Mouse (Mus musculus) regulatory T cell (primary cell): Measurements from ENCODE around the gene Ptpa.

Experiments
- in situ Hi-C: fragments of 300-600 bp; cut with MboI, MseI; formaldehyde crosslinking; loops from one replicate; pipeline ENCODE4 v1.15.1; 2025; ENCODE audit warnings: high pct_unique_total_duplicates

Ptpa gene

DNA sequence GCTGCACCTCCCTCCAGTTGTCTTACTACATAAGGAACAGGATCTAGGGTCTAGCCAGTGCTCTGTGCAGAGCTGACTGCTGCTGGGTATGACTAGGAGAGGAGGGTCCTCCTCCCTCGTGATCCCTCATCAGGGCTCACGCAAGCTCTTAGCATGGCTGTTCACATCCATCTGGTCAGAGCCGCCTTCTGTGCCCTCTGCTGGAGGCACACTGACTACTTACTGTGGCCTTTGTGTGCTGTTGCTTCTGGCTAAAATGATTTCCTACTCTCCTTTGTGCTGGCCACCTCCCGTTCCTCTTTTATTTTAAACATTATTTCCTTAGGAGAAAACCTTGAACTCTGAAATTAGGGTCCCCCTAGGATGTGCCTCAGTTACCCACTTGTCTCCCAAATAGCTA is 21.0 kb downstream of the Ptpa start:
- in situ Hi-C loops: no loop called here

DNA sequence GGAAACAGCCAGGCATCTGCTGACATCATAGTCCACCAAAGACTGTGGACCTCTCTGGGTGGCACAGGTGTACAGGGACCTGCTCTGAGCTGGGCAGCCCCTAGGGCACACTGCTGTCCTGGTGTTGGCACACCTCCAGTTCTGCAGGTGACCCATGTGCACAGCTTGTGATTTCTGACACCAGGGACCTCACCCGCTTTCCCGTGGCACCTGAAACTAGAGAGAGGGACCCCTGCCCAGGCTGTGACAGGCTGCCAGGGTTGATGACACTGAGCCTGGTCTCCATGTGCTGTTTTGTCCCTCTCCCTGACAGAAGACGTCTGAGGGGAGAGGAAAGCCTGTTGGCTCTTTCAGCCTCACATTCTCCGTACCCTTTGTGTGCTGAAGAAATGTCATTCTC is 22.0 kb downstream of the Ptpa start:
- in situ Hi-C loops: no loop called here

DNA sequence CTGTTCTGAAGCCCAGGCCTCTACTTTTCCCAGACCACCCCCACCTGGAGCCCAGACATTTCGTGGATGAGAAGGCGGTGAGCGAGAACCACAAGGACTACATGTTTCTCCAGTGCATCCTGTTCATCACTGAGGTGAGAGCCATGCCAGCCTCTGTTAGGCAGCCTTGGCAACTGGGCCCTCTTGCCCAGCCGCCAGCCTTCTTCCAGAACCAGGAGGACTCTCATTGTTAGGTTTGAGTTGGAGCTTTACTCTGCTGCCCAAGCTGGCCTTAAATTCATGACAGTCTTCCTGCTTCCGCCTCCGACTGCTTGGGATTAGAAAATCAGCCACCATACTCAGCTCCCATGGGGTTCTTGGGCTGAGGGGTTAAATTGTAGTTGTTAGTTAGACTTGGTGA is 23.8 kb downstream of the Ptpa start:
- in situ Hi-C loops: loop anchor here (5.0 kb wide), 1 partner anchor 353 kb away; no protein-coding TSS in a partner anchor

DNA sequence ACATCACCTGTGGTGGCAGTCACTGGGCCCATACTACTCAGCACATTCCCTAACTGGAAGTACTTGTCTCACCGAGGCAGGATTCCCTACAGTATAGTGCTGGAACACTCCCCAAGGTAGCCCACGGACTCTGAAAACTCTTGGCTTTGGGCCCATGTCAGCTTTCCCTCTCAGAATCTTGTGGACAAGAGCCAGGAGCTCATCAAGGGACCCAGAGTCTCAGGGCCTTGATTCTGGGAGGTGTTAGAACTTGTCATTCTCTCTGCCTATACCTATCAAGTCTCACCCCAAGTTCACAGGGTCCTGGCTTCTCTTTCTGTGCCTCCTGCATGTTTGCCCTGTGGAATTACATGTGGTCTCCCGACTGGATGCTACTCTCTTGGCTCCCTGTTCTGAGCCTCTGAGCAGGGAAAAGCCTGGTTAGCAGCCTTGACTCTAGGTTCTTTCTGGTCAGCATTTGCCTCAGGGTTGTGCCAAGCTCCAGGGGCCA is 24.4 kb downstream of the Ptpa start:
- in situ Hi-C loops: loop anchor here (5.0 kb wide), 1 partner anchor 352 kb away; no protein-coding TSS in a partner anchor

DNA sequence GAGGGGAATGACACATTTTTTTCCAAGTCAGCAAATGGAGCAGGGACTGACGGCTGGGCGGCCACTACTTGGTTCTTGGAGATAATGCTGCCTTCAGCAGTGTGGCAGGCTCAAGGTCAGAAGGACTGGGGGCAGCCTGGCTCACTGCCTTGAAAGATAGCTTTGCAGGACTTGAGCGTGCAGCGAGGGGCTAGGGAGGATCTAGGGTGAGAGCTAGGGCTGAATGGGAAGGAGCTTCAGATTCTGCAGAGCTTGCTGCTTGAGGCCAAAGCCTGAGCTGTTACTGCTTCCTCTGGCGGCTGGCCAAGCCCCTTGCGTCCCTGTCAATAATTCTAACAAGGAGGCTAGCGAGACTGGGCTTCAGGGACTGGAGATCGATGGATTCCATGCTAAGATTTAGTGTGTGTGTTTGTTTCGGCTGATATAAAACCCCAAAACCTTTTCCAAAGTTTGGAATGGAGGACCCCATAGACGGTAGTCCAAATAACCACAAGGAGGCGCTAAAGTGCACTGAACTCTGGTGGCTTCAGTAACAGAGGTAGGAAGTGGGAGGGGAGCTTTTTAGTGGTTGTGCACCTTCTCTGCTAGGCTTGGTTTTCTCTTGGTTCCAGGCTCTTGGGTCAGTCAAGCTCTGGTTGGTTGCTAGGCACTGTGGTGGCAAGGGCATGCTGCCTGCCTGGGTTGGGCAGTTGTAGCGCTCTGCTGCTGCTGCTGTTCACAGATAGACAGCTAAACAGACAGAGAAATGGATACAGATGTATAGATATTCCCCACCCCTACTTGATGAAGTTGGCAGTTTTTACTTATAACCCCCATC is 25.1 kb downstream of the Ptpa start:
- in situ Hi-C loops: loop anchor here (5.0 kb wide), 1 partner anchor 351 kb away; no protein-coding TSS in a partner anchor

DNA sequence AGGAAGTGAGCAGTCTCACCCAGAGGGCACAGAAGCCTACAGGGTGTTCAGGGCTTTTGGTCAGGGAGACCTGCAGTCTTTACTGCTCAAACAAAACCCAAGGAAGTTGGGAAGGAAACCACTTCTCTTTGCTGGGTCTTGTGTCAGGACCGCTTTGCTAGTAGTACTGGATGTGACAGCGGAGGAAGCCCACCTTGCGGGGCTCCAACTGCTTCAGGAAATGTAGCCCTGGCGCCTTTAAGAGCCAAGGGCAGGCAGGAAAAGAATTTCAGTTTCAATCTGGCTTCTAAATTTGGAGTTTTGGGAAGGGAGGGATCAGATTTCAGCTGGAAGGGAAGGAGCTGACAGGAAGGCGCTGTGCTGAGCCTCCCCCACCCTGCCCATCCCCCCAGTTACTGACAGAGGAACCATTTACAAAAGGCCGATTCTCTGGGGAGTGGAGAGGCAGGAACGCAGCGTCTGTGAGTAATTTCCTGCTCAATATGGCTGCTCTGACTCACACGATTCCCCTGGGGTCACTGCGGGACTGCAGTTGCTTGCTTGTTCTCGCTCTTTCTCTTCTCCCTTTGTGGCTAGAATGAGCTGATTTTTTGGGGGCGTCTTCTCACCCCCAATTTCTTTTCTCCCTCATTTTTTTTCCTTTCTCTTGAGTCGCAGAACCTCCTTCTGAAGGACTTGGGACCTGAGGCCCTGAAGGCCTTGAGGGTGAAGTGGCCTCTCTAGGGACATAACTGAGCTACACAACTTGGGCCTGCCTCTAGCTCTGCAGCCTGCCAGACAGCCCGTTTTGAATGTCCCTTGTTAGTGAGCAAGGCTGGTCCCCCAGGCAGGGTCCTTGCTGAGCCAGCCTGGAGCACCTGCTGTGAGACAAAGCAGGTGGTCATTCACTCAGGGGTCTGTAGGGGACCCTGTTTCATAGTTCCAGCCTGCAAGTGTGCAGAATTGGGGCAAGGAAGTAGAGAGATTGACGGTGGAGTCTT is 26.0 kb downstream of the Ptpa start:
- in situ Hi-C loops: loop anchor here (5.0 kb wide), 1 partner anchor 350 kb away; no protein-coding TSS in a partner anchor

DNA sequence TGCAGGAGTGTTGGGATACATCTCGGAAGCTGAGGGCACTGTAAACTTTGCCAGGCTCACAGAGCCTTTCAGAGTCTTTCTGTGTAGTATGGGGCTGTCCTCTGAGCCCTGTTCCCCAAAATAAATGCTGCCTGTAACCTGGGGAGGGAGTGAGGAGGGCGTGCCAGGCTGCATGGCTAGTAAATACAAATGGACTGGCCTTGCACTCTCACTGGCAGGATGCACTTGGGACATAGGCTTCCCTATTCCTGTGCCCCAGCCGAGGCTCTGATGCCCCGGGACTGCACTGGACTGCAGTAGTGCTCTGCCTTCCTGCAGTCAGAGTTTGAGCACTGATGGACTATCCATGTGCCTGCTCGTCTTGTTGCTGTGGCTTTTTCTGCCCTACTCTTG is 26.7 kb downstream of the Ptpa start:
- in situ Hi-C loops: loop anchor here (5.0 kb wide), 1 partner anchor 350 kb away; no protein-coding TSS in a partner anchor

DNA sequence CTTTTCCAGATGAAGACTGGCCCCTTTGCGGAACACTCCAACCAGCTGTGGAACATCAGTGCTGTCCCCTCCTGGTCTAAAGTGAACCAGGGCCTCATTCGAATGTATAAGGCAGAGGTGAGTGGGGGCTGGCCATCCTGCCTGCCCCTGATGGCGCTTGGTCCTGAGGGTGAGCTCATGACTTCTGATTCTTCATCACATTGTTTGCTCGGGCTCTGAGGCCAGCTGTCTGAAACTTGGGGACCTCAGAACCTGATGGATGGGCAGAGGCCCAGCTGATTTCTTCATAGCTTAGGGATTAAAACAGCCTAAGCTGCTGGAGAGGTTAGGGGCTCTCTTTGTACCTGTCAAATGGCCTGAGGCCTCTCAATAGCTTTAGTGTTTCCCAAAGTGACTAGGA is 27.4 kb downstream of the Ptpa start:
- in situ Hi-C loops: loop anchor here (5.0 kb wide), 1 partner anchor 349 kb away; no protein-coding TSS in a partner anchor

DNA sequence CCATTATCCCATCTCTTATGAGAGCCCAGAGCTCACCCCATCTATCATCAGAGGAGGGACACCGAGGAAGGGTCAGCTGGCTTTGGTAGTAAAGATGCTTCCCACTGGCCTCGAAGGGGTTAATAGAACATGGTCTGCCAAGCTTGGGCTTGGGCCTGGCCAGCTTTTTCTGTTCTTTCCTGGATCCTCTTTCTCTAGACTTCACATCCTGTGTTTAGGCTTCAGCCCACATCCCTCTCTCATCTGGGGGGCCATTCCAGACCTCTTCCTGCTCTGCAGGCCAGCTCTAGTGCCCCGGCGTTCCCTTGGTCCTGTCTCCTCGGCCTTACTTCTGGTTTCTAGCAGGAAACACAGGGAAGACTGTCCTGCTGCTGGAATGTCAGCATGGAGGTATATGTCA is 28.2 kb downstream of the Ptpa start:
- in situ Hi-C loops: loop anchor here (5.0 kb wide), 1 partner anchor 348 kb away; no protein-coding TSS in a partner anchor

DNA sequence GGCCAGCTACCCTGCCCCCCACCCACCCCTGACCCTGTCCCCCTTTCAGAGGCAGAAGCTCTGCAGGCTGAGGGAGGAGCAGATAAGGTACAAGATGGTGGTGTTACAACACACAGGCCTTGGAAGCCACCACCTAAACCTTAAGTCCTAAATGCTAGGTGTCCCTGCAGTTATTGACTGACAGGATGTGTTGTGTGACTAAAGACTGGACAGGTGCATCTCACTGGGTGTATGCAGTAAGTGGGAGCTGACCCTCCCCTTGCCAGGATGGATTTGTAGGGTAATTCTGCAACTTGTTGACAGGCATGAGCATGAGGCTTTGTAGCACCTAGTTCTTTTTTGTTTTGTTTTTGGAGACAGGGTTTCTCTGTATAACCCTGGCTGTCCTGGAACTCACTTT is 28.6 kb downstream of the Ptpa start:
- in situ Hi-C loops: loop anchor here (5.0 kb wide), 1 partner anchor 348 kb away; no protein-coding TSS in a partner anchor

DNA sequence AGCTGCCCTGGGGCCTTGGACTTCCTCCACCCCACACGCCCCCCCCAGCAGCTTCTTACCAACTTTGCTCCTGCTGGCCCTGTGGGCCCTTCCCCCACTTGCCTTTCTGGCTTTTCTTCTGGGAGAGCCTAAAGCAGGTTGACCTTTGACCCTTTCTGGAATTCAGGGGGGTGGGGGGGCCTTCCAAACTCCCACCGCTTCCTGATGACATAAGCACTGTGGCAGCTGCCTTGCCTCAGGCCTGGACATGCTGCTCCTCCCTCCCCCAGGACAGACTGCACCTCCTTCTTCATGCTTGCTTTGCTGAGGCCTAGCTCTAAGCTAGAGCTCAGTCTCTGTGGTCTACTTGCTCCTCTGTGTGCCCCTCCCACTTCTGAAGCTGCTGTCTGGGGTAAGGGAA is 29.5 kb downstream of the Ptpa start:
- in situ Hi-C loops: no loop called here

DNA sequence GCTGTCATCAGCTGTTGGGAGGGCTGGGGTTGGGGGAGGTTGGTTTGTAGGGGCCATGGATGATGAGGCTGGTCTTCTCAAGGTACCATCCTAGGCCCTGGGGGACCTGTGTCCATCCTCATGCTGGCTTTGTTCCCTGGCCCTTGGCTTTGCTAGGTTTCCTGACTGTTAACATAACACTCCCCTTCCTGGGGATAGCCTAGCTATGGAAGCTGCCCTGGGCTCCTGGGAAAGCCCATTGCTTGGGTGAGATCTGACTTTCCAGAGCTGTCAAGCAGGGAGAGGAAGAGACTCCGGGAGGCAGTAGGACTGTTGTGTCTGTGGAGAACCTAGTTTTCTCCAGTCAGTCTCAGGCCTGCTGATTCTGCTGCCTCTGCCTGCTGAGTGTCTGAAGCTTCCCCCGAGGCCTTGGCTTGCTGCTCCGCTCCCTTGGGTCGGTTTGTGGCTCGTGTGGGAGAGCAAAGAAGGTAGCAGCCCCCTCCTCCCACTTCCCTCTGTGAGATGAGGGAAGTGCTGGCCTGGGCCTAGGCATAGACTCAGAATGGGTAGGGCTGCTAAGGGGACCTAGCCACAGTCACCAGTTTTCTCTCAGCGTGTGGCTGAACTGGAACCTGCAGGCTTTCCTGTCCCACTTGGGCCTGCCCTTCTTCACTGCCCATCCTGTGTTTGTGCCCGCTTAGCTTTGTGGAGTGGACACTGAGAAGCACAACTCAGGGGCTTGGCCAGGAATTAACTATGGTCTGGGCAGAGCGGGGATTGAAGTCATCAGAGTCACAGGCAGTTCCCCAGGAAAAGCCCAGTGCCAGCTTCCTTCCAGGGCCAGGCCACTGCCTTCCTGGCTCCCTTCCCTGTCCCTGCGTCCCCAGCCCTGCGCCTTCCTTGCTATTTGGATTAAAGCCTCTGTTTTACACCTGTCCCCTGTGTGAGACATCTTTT is 31.3 kb downstream of the Ptpa start:
- in situ Hi-C loops: no loop called here

DNA sequence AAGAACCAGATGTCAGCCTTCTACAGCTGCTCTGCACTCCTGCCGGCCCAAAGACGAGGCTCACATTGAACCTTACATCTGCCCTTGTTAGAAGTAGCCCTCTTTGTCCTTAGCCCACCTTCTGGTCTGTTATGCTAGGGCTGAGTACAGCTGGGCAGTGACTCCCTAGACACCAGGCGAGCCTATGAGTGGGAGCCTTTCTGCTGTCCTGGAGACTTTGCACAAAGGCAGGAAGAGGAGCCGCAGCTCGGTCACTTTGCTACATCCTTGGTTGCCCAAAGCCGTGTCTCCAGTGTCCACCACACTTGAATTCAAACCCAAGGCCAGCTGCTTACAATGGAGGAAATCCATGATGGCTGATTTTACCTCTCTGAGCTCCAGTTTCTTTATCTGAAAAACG is 32.5 kb downstream of the Ptpa start:
- in situ Hi-C loops: no loop called here

DNA sequence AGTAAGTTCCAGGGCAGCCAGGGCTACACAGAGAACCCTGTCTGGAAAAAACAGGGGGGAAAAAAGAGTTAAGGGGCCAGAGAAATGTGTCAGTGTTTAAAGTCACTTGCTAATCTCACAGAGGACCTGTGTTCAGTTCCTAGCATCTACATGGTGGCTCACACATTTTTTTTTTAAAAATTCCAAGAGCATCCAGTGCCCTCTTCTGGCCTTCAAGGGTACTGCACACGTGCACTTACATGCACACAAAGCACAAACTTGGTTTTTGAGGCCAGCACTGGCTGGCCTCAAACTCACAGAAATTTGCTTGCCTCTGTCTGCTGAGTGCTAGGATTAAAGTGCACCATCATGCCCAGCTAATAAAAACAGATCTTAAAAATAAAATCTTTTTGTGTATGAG is 34.7 kb downstream of the Ptpa start:
- in situ Hi-C loops: no loop called here

DNA sequence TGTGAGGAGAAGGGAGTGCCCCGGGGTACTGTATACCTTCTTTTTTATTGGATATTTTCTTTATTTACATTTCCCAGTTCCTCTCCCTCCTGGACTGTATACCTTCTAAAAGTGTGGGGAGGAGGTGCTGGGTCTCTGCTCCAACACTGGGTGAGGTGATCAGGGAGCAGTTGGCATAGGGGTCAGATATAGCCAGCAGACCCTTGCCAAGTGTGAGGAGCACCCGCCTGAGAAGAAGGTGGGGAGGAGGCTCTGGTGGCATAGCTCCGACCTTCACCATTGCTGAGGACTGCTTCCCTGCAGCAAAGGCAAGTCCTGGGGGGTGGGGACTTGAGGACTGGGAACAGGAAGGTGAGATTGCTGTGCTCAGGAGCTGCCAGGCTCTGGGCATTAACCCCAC is 35.7 kb downstream of the Ptpa start:
- in situ Hi-C loops: no loop called here

DNA sequence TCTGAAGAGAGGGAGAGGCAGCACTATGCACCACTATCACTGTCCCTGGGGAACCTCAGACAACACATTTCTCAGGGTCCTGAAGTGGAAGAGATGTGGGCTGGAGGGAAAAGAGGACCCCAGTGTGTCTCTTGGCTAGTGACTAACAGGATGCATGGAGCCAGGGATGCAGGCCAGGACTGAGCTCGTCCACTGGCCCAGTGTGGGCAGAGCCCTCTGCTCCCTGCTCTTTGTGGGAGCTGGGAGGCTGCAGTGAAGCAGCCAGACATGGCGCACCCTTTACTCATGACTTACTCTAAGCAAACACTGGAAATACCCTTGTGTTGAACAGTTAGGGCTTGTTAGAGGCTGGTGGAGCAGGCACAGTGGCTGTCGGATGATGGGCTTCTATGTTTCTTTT is 37.7 kb downstream of the Ptpa start:
- in situ Hi-C loops: no loop called here

DNA sequence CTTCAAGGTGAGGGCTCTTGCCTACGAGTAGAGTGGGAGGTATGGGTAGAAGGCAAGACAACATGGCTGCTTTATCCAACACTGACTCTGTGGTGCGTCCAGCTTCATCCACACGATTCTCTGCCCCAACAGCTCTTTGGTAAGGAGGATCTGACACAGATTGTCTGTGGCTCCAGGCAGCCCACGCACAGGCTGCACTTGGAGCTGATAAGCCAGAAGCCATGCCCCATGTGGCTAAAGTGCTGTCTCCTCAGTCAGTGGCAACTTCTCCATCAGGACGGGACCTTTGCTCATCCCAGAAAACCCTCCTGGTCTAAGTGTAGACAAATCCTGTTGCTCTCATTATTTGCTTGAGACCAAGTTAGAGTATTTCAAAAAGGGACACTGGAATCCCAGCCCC is 38.7 kb downstream of the Ptpa start:
- in situ Hi-C loops: no loop called here

DNA sequence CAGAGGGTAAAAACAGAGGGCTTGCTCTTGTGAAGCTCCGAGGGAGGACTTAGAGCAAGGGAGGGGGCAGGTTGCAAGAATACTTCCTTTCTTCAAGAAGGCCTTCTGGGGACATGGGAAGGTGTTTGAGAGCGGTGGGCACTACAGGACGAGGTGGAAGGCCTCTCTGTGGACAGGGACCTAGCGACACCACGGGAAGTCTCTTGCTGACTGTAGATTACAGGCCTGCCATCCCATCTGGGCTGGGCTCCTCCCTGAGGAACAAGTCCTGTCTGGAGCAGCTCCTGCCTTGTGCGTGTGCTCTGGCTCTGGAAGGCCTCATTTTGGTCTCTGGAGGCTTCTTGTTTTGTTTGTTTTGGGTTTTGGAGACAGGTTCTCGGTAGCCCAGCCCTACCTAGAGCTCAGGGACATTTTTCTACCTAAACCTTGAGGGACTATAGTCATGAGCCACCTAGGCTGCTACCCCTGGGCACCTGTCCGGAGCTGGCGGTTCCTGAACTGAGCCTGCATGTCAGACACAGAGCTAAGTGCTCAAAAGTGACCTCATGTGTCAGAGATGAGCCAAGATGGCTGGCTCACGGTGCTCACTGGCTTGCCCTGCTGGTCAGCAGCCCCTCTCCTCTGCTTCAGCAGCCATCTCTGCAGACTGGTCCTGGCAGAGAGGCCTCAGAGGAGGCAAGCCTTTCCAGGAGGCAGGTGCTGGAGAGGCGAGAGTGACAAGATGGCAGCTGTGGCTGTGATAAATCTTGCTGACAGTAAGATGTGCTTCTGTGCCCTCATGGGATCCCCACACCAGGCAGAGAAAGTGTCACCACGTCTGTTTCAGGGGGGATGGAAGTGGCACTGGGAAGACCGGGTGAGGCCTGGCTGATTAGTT is 40.5 kb downstream of the Ptpa start:
- in situ Hi-C loops: no loop called here

DNA sequence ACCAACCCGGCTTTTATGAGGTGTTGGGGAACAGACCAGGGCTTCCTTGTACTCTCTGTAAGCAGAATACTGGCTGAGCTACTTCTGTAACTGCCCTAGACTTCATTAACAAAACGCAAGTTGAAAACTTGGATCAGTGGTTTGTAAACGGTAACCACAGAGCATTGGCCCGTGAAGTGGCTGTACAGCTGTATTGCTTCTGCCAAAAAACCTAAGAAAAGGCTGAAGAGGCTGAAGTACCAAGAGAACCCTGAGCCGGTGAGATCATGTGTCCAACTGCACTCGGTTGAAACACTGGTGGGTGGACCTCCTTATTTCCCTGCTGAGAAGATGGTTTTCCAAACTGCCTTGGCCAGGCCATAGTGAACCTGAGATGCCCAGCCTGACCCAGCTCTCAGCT is 42.5 kb downstream of the Ptpa start:
- in situ Hi-C loops: no loop called here

DNA sequence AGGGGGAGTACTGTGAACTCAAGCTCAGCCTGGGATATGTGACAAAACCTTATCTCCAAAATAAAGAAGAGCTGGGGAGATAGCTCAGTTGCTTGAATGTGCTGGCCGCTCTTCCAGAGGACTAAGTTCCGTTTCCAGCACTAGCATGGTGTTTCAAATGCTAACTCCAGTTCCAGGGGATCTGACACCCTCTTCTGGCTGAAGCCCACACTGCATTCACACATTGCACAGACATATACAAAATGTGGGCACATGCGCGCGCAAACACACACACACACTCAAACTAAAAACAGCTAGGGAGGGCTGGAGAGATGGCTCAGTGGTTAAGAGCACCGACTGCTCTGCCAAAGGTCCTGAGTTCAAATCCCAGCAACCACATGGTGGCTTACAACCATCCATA is 43.4 kb downstream of the Ptpa start:
- in situ Hi-C loops: no loop called here
